Mouse (Mus musculus): Measurements from ENCODE around the gene Smndc1. TPM values are rescaled to one million over a fixed set of nuclear protein-coding genes. Genes with fewer than 3 reads are reported as not detected.

Smndc1 gene
- polyA plus RNA-seq, 1 experiment from 2014 or later: 54.2 TPM

DNA sequence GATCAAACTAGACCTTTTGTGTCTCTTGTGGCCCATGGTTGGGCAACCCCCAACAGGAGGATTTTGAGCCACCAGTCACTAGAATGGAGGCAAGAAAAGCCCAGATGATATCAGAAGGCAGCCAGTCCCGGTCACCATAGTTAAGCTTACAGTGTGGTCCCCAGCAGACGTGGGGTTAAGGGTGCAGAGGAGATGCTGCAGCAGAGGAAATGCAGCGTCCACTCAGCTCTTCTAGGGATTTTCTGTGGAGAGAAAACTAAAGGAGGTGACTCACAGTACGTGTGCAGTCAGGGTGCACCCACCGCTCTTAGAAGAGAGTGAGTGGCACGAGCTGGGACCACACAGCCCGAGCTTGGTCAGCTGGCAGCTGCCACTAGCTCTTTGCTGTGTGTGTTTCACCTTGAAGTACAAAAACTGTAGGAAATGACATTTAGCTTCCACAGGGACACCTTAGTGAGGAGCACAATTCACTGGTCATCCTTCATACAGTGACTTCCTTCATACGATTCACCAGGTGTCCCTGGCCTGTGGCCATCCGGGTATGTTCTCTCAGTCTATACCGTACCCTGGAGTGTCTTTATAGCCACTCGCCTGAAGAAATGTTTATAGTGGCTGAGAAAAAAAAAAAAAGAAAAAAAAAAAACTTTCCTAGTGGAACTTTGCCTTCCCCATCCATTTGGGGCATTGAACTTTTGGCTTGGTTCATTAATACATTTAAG is 24.2 kb downstream of the Smndc1 start:
- WGBS: 82% methylated on average over 11 of the region's 11 CpGs
- H3K9ac ChIP-seq (ENCODE audit: low read depth, low read length): no peak overlapping the region
- H3K4me3 ChIP-seq (ENCODE audit: low read depth, low read length): no peak overlapping the region
- no peaks in the 10 kb centered on the region for H3K27me3 ChIP-seq (replicated peaks; ENCODE audit: control insufficient read depth, insufficient read depth, low read length)
- ATAC-seq (replicated peaks; ENCODE audit: low FRiP score) (no peak), DNase-seq (ENCODE audit: low spot score) (no peak)
- H3K27ac ChIP-seq (ENCODE audit: low read depth, low read length): no peak overlapping the region
- H3K4me2 ChIP-seq: no peak overlapping the region
- H3K36me3 ChIP-seq (ENCODE audit: control insufficient read depth, insufficient read depth, low read length): no peaks in the 10 kb centered on the region
- 0 out of 2 replicates have a peak, but pooled peaks cover 6% of the 10 kb centered on the region for H3K4me1 ChIP-seq (replicated peaks; ENCODE audit: control insufficient read depth, insufficient read depth, low read length)
- H3K9me3 ChIP-seq (ENCODE audit: control insufficient read depth, low read length): no peaks in the 10 kb centered on the region

DNA sequence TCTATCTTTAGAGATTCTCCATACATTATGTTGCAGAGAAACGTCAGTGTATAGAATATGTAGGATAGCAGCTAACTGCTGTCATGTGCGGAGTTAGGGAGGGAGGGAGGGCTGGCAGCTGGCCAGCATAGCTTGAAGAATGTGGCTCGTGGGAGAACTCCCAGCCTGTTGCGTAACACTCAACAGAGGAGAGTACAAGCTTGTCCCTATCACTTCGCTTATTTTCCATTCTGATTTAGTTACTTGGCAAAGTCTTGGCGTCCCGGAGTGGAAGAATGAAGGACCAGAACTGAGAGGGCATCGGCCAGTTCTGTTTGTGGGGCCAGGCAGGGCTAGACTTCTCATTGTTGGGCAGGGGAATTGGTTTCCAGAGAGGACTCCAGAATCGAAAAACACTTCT is 25.4 kb downstream of the Smndc1 start:
- Histone ChIP-seq H3K4me2 (peak overlapping the region; percentile 20; the same call in 1 of the 2 replicates), H3K27ac (ENCODE audit: low read depth, low read length) (no peak overlapping the region), H3K27me3 (replicated peaks; ENCODE audit: control insufficient read depth, insufficient read depth, low read length) (no peaks in the 10 kb centered on the region), H3K4me3 (ENCODE audit: low read depth, low read length) (no peak overlapping the region), H3K9ac (ENCODE audit: low read depth, low read length) (no peak overlapping the region), H3K36me3 (ENCODE audit: control insufficient read depth, insufficient read depth, low read length) (no peaks in the 10 kb centered on the region), H3K4me1 (replicated peaks; ENCODE audit: control insufficient read depth, insufficient read depth, low read length) (0 out of 2 replicates have a peak, but pooled peaks cover 6% of the 10 kb centered on the region), H3K9me3 (ENCODE audit: control insufficient read depth, low read length) (no peaks in the 10 kb centered on the region)
- DNase-seq (ENCODE audit: low spot score) (no peak), ATAC-seq (replicated peaks; ENCODE audit: low FRiP score) (peak; percentile 47)
- 52% methylated on average over 9 of the region's 9 CpGs for WGBS

DNA sequence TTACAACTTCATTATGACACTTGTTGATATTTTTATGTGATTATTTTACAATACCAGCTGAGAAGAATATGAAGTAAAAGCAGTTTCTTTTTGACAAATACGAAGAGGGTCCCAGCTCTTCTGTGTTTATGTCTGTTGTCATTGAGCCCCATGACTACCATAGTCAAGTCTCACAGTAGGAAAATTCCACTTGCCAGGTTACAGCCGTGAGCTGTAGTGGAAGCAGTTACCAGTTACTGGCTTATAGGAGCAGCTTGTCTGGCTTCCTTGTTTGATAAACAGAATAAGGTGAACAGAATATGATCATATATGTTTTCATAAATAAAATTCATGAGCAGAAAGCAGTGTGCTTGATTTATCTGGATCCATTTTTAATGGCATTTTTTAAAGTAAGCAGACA is 25.8 kb downstream of the Smndc1 start:
- Histone ChIP-seq H3K9me3 (ENCODE audit: control insufficient read depth, low read length) (no peaks in the 10 kb centered on the region), H3K4me2 (no peak overlapping the region), H3K36me3 (ENCODE audit: control insufficient read depth, insufficient read depth, low read length) (no peaks in the 10 kb centered on the region), H3K27ac (ENCODE audit: low read depth, low read length) (no peak overlapping the region), H3K27me3 (replicated peaks; ENCODE audit: control insufficient read depth, insufficient read depth, low read length) (no peaks in the 10 kb centered on the region), H3K4me1 (replicated peaks; ENCODE audit: control insufficient read depth, insufficient read depth, low read length) (0 out of 2 replicates have a peak, but pooled peaks cover 6% of the 10 kb centered on the region), H3K4me3 (ENCODE audit: low read depth, low read length) (no peak overlapping the region), H3K9ac (ENCODE audit: low read depth, low read length) (no peak overlapping the region)
- DNase-seq (ENCODE audit: low spot score): no peak
- 78% methylated on average over 2 of the region's 2 CpGs for WGBS
- ATAC-seq (replicated peaks; ENCODE audit: low FRiP score): no peak

DNA sequence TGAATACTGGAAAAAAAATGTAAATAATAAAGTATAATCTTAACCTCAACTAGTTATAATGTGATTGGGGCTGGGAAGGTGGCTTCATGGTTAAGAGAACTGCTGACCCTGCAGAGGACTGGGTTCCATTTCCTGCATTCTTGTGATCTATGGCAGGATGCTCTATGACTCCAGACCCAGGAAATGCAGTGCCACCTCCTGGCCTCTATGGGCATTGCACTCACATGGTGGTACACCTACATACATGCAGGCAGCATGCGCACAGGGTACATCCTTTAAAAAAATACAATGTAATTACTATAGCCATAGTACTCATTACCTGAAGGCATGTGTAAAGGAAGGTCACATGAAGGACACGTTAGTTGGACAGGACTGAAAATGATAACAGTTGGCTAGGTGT is 27.4 kb downstream of the Smndc1 start:
- Histone ChIP-seq H3K4me1 (replicated peaks; ENCODE audit: control insufficient read depth, insufficient read depth, low read length) (0 out of 2 replicates have a peak, but pooled peaks cover 6% of the 10 kb centered on the region), H3K36me3 (ENCODE audit: control insufficient read depth, insufficient read depth, low read length) (no peaks in the 10 kb centered on the region), H3K27ac (ENCODE audit: low read depth, low read length) (no peak overlapping the region), H3K9me3 (ENCODE audit: control insufficient read depth, low read length) (no peaks in the 10 kb centered on the region), H3K9ac (ENCODE audit: low read depth, low read length) (no peak overlapping the region), H3K4me3 (ENCODE audit: low read depth, low read length) (no peak overlapping the region), H3K4me2 (no peak overlapping the region), H3K27me3 (replicated peaks; ENCODE audit: control insufficient read depth, insufficient read depth, low read length) (no peaks in the 10 kb centered on the region)
- DNase-seq (ENCODE audit: low spot score) (no peak), ATAC-seq (replicated peaks; ENCODE audit: low FRiP score) (peak; percentile 34; the same call in 1 of the 2 replicates)
- 47% methylated on average over 2 of the region's 2 CpGs for WGBS

DNA sequence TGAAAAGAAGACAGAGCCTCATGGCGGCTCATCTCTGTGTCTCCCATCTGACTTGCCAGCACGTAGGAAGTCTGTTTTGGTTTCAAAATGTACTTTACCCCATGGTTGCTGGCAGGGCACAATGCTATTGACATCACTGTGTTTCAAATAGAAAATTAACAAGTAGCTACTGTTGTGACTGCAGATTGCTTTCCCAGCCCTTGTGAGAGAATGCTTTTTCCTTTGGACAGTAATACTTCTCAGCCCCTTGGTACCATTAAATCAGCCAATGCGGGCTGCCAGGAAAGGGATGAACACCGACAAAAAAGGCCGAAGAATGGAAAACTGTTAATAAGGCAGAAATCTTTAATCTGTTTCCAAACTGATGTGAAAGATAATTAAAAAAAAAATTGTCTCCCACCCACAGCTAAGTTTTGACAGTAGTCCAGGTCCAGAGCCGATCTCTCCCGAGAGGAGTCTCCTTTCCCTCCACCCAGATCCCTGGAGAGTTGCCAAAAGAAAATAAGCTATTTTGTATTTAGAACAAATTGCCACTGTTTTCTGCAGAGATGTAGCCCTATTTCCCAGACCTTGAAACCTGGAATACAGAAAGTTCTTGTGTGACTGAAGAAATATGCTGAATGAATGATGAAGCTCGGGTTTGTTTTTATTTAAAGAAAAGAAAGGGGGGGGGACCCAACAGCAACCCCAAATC is 30.0 kb downstream of the Smndc1 start:
- Histone ChIP-seq H3K27ac (ENCODE audit: low read depth, low read length) (no peak overlapping the region), H3K4me1 (replicated peaks; ENCODE audit: control insufficient read depth, insufficient read depth, low read length) (0 out of 2 replicates have a peak, but pooled peaks cover 3% of the 10 kb centered on the region), H3K27me3 (replicated peaks; ENCODE audit: control insufficient read depth, insufficient read depth, low read length) (no peaks in the 10 kb centered on the region), H3K4me3 (ENCODE audit: low read depth, low read length) (no peak overlapping the region), H3K4me2 (no peak overlapping the region), H3K9me3 (ENCODE audit: control insufficient read depth, low read length) (no peaks in the 10 kb centered on the region), H3K9ac (ENCODE audit: low read depth, low read length) (no peak overlapping the region), H3K36me3 (ENCODE audit: control insufficient read depth, insufficient read depth, low read length) (no peaks in the 10 kb centered on the region)
- ATAC-seq (replicated peaks; ENCODE audit: low FRiP score) (no peak), DNase-seq (ENCODE audit: low spot score) (no peak)
- WGBS: 76% methylated on average over 8 of the region's 8 CpGs

DNA sequence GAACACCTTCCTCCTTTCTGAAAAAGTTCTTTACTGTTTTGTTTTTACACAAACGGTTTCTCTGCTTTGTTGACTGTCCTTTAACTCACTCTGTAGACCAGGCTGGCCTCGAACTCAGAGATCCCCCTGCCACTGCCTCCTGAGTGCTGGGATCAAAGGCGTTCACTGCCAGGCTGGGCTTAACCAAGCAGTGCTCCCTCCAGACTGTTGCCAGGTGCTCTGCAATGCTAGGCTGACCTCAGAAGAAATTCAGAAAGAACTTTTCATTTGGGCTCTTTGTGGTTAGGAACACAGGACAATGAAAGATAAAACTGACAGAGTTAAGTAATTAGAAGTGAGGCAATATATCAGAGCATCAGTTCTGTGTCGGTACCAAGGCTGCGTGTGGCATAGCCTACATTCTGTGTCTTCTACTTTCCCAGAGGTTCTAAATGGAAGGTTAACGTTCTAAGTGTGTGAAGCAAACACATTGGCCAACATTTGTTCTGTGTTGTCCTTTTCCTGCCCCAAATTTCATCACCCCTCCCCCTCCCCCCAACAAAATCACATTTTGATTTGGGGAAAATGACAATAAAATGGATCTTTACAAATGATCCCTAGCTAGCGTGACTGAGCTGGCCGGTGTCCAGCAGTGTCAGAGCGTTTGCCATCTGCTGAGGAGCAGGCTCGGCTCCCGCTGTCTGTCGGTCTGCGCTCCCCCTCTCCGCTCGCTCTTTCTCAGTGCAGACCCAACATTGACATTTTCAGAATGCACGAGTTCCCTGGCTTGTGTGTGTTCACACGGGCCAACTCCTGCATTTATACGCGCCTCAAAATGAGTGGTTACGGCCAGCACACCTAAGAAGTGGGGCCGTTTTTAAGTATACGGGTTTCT is 31.0 kb downstream of the Smndc1 start:
- DNase-seq (ENCODE audit: low spot score): no peak
- Histone ChIP-seq H3K4me2 (no peak overlapping the region), H3K27me3 (replicated peaks; ENCODE audit: control insufficient read depth, insufficient read depth, low read length) (no peaks in the 10 kb centered on the region), H3K36me3 (ENCODE audit: control insufficient read depth, insufficient read depth, low read length) (no peaks in the 10 kb centered on the region), H3K4me3 (ENCODE audit: low read depth, low read length) (no peak overlapping the region), H3K4me1 (replicated peaks; ENCODE audit: control insufficient read depth, insufficient read depth, low read length) (no peaks in the 10 kb centered on the region), H3K9ac (ENCODE audit: low read depth, low read length) (no peak overlapping the region), H3K9me3 (ENCODE audit: control insufficient read depth, low read length) (no peaks in the 10 kb centered on the region), H3K27ac (ENCODE audit: low read depth, low read length) (no peak overlapping the region)
- ATAC-seq (replicated peaks; ENCODE audit: low FRiP score): no peak
- WGBS: 79% methylated on average over 22 of the region's 22 CpGs

DNA sequence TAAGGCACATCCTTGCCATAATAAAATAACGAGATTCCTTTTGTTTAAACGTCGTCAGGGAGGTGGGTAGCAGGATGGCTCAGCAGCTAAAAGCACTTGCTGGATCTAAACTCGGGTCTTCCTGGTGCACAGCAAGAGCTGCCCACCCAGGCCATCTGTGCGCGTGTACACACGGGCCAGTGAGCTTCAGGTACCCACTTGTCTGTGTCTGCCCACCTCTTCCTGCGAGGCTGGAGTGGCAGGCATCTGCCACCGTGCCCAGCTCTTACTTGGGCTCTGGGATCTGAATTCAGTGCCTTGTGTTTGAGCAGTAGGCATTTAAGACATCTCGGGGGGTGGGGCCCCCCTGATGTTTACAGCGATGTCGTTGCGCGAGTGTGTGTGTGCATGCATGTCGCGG is 35.3 kb downstream of the Smndc1 start:
- H3K9ac ChIP-seq (ENCODE audit: low read depth, low read length): no peak overlapping the region
- no peaks in the 10 kb centered on the region for H3K4me1 ChIP-seq (replicated peaks; ENCODE audit: control insufficient read depth, insufficient read depth, low read length)
- WGBS: 89% methylated on average over 16 of the region's 16 CpGs
- DNase-seq (ENCODE audit: low spot score): no peak
- H3K4me2 ChIP-seq: no peak overlapping the region
- no peaks in the 10 kb centered on the region for H3K9me3 ChIP-seq (ENCODE audit: control insufficient read depth, low read length)
- no peak overlapping the region for H3K4me3 ChIP-seq (ENCODE audit: low read depth, low read length)
- no peak for ATAC-seq (replicated peaks; ENCODE audit: low FRiP score)
- peaks cover 4% of the 10 kb centered on the region; the same call in 1 of the 2 replicates for H3K36me3 ChIP-seq (ENCODE audit: control insufficient read depth, insufficient read depth, low read length)
- H3K27ac ChIP-seq (ENCODE audit: low read depth, low read length): no peak overlapping the region
- H3K27me3 ChIP-seq (replicated peaks; ENCODE audit: control insufficient read depth, insufficient read depth, low read length): no peaks in the 10 kb centered on the region

DNA sequence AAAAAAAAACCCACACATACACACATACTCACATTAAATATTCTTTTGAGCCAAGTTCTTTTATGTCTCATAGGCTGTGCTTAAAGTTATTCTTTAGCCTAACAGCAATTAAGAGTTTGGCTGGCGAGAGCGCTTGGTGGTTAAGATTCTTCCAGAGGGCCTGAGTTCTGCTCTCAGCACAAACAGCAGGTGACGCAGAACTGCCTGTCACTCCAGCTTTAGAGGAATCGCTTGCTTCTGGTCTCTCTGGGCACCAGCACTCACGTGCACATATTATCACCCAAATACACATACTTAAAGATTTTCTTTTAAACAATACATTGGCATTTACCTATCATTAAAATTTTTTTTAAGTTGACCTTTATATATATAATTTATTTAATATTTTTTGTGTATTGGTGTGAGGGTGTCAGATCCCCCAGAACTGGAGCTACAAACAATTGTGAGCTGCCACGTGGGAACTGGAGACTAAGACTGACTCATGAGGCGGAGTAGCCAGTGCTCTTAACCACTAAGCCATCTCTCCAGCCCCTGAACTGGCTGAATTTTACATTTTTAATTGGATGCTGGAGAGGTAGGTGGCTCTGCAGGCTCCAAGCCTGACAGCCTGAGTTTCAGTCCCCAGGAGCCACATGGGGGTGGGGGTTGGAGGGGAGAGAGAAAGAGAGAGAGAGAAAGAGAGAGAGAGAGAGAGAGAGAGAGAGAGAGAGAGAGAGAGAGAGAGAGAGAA is 35.9 kb downstream of the Smndc1 start:
- H3K9me3 ChIP-seq (ENCODE audit: control insufficient read depth, low read length): no peaks in the 10 kb centered on the region
- 84% methylated on average over 7 of the region's 7 CpGs for WGBS
- no peak for DNase-seq (ENCODE audit: low spot score)
- no peak overlapping the region for H3K9ac ChIP-seq (ENCODE audit: low read depth, low read length)
- peaks cover 4% of the 10 kb centered on the region; the same call in 1 of the 2 replicates for H3K36me3 ChIP-seq (ENCODE audit: control insufficient read depth, insufficient read depth, low read length)
- no peaks in the 10 kb centered on the region for H3K4me1 ChIP-seq (replicated peaks; ENCODE audit: control insufficient read depth, insufficient read depth, low read length)
- no peak overlapping the region for H3K27ac ChIP-seq (ENCODE audit: low read depth, low read length)
- H3K27me3 ChIP-seq (replicated peaks; ENCODE audit: control insufficient read depth, insufficient read depth, low read length): no peaks in the 10 kb centered on the region
- no peak overlapping the region for H3K4me3 ChIP-seq (ENCODE audit: low read depth, low read length)
- no peak overlapping the region for H3K4me2 ChIP-seq
- ATAC-seq (replicated peaks; ENCODE audit: low FRiP score): no peak

All from liver, embryonic 11.5 days (tissue).